Mouse (Mus musculus) megakaryocyte, embryonic 14.5 days (primary cell): ENCODE results near the gene Olfr198.
"Not testable (repeated sequence)": the region's sequence is repeated elsewhere in the genome, so short reads cannot be mapped to it uniquely, and the experiment has no call there.

Source experiments
- FLI1 ChIP-seq: IDR thresholded peaks from 2 replicates; pipeline ENCODE4 v1.6.1; 2012; ENCODE audit warnings: low read length, inconsistent platforms, mixed read lengths
- GATA1 ChIP-seq: IDR thresholded peaks from 3 replicates; pipeline ENCODE4 v1.6.1; 2012; ENCODE audit warnings: mixed read lengths, low read length, inconsistent platforms, borderline replicate concordance

DNA sequence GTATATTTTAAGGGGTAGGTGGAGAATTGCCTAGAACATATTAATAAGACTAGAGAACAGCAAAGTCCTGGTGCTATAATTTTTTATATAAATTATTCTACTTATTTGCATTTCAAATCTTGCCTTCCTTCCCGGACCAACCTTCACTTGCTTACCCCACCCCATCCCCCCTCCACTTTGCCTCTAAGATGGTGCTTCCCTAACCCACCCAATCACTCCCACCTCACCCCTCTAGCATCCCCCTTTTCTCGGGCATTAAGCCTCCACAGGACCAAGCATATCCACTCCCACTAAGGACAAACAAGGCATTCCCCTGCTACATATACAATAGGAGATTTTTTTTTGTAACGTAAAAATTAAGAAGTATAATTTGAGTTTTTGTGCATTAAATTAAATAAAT is 14.5 kb upstream of the Olfr198 start:
- not testable (repeated sequence) for TF ChIP-seq GATA1, FLI1
